Mouse (Mus musculus): ENCODE results near the gene Krt39.

Krt39 gene

GRCm38 (mm10) chr11:99521288-99521860 lies at the start of gene Krt39:
Krt39 (minus strand) TSS chr11:99521338.
- no peak for DNase-seq (ENCODE audit: low spot score)

DNA sequence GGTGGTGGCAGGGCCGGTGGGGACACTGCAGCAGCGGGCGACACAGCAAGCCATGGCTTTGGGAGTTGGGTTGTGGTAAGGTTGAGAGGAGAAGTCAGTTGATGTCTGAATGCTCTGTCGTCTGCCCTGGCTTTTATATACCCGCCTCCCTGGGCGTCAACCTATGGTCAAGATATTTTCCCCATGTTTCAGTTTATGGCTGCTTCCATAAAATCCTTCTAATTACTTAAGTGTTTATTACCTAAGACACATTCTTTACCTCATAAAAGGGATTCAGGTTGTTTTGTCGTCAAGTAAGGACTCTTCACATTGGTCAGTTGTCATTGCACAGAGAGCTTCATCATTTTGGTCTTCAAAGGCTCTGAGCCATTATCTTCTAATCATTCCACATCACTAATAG lies 45.4 kb upstream of the Krt39 start, which contains the start of gene Krtap3-1:
Gene Krtap3-1, minus strand, starts transcription at position 101 of the 400 bp plus-strand sequence.
- DNase-seq (ENCODE audit: low spot score), result no peak

DNA sequence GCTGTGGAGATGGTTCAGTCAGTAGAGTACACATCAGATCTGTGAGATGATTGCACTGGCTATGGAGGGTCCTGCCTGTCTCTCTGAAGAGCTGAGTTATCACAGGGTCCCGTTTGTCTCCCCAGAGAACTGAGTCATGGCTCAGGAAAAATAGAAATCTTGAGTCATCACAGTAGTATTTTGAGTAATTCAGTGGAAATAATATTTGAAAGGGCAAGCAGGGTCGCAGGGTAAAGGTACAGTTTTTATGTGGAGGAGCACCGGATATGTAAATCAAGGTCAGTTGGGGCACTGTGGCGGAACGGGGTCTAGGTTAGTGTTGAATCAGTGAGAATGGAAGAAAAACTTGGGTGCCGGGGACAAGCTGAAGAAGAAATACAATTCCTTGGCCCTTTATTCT lies 41.4 kb upstream of the Krt39 start:
- DNase-seq (ENCODE audit: low spot score), result no peak

GRCm38 (mm10) chr11:99559366-99559765 lies 38.2 kb upstream of the Krt39 start, which contains the start of gene Gm11939:
Gm11939 (minus strand) TSS chr11:99559466.
- DNase-seq (ENCODE audit: low spot score), result no peak

DNA sequence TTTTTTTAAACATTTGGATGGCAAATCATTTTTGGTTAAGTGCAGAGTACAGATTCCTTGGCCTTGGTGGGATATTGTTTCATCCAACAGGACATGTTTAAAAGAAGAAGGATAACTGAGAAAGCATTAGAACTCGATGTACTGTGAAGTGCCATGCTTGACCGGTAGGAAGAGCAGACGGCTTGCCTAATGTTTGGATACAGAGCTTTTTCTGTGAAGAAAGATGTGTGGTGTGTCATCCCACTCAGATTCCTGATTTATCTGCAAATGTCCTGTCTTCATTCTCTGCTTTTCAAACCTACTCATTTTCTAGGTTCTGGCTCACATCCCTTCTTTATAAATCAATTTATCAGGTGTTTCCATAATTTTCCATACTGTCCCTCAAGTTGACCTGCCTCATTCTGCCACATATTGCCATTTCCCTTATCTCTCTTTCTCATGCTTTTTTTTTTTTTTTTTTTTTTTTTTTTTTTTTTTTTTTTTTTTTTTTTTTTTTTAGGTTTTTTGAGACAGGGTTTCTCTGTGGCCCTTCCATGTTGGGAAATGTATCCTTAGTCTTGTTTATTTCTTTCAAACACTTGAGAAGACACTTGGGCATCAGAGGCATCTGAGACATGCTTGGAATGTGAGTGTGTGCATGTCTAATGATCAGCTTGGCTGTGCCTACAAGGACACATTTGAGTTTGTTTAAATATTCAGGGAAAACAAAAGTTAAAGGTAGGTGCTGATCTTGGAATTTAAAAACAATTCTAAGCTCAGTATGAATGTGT lies 37.0 kb upstream of the Krt39 start:
- peak; percentile 7 for DNase-seq (ENCODE audit: low spot score)

DNA sequence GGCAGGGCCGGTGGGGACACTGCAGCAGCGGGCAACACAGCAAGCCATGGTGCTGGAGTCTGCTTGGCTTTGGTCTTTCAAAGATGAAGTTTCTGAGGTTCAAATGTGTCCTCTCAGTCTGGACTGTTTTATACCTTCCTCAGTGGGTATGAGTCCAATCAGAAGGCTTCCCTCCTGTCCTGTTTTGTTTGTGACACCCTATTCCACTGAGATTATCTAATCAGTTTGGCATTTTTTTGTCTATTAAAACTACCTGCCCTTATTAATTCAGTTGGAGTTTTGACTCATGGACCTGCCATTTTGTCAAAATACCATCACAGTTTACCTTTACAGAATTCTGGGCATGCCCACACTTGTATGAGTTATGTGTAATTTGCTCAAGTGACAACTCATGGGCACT lies 35.6 kb upstream of the Krt39 start, which contains the start of gene Krtap3-2:
Gene Krtap3-2, minus strand, starts transcription at position 101 of the 400 bp plus-strand sequence.
- DNase-seq (ENCODE audit: low spot score), result no peak

GRCm38 (mm10) chr11:99556195-99556594 lies 35.1 kb upstream of the Krt39 start:
- no peak for DNase-seq (ENCODE audit: low spot score)

- DNase-seq (ENCODE audit: low spot score), result no peak
These were observed 29.6 kb upstream of the Krt39 start, which contains the start of gene Krtap3-3 for GRCm38 (mm10) chr11:99550765-99551164. Krtap3-3 (minus strand) TSS chr11:99550865.

GRCm38 (mm10) chr11:99547892-99548291 lies 26.8 kb upstream of the Krt39 start:
- no peak for DNase-seq (ENCODE audit: low spot score)

DNA sequence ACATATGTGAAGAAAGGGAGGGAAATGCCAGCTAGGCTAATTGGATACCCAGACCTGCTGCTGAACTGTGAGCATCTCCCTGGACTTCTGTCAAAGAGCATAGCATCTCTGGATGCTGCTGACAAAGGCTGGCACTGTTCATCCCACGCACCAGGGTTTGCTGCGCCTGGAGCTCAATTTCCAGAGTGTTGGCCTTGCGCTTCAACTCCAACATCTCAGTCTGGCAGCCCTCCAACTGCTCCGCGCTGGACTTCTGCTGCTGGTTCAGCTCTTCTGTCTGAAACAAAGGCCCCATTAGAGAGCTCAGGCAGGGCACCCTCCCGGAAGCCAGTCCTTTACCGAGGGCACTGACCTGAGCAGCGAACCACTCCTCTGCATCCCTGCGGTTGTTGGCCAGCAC lies 18.6 kb upstream of the Krt39 start:
- DNase-seq (ENCODE audit: low spot score), result no peak

DNA sequence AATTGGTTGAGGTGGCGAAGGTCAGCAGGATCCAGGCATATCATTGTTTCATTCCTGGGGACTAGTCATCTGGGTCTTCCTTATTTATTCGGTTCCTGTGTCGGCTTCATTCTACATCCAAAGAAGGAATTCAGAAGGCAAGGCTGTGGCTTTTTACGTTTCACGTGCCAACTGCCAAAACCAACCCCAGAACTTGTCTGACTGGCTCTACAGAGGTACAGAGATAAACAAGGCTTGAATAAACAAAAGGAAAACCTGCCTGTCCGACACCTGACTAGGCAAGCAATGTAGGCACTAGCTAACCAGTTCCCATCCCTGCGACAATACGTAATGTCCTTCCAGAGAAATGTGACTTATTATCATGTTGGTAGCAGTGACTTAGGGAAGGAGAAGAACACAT lies 7.0 kb downstream of the Krt39 start:
- peak; percentile 51 for DNase-seq (ENCODE audit: low spot score)

GRCm38 (mm10) chr11:99500095-99500805 lies 20.9 kb downstream of the Krt39 start:
- no peak for DNase-seq (ENCODE audit: low spot score)

DNA sequence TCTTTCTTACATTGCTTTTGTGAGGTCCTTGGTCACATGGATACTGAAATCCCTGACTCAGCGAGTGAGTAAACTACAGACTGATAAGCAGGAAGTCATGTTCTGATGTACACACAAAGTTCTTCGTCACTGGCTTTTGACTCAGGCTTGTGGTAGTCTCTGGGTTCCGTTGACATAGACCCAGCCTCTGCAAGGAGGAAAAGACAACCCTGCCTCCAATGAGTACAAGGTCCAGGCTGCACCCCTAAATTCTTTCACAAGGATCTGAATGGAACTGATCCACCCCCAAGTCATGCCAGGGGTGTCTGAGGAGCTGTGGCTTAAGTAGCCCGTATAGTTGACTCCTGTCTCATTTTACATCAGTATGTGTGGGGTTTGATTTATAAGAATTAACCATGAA lies 24.7 kb downstream of the Krt39 start:
- no peak for DNase-seq (ENCODE audit: low spot score)

DNA sequence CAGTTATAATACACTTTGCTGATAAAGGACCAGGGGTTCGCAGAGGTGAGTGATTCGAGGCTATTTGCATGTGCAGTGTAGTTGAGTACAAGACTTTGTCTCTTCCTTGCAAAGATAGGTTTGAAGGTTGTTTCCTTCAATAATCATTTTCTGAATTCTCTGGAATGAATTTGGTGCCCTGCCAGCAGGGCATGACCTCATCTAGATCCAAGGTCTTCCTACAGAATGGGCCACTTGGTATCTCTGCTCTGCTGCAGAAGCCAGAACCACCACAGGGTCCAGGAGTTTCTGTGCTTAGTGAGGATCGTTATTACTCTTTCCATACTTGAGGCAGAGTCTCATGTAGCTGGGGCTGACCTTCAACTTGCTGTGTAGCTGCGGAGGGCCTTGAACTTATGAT lies 26.4 kb downstream of the Krt39 start:
- no peak for DNase-seq (ENCODE audit: low spot score)

- no peak for DNase-seq (ENCODE audit: low spot score)
These were observed 27.6 kb downstream of the Krt39 start for GRCm38 (mm10) chr11:99493574-99493850.

GRCm38 (mm10) chr11:99492733-99493573 lies 28.2 kb downstream of the Krt39 start, which contains the start of gene Krt23:
Krt23 (minus strand) TSS chr11:99493137.
- peak; percentile 57 for DNase-seq (ENCODE audit: low spot score)

DNA sequence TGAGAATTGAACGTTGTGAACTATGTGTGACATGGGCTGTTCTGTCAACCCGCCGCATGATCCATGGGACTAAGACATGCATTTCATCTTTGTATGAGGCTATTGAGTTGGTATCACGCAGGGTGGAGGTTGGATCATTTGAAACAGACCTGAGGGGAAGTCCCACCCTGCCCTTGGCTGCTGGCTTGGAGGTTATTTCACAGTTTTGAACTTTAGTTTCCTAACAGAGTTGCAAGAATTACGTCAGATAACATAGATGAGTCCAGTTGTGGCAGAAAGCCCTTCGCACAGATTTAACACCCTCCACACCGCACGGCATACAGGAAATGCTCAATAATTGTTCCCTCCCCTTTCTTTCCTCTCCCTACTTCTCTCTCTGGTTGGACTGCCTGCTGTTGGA lies 30.1 kb downstream of the Krt39 start:
- DNase-seq (ENCODE audit: low spot score), result no peak

- no peak for DNase-seq (ENCODE audit: low spot score)
These were observed 30.5 kb downstream of the Krt39 start for GRCm38 (mm10) chr11:99490624-99491023.

- peak; percentile 21 for DNase-seq (ENCODE audit: low spot score)
These were observed 31.9 kb downstream of the Krt39 start for GRCm38 (mm10) chr11:99489233-99489632.

DNA sequence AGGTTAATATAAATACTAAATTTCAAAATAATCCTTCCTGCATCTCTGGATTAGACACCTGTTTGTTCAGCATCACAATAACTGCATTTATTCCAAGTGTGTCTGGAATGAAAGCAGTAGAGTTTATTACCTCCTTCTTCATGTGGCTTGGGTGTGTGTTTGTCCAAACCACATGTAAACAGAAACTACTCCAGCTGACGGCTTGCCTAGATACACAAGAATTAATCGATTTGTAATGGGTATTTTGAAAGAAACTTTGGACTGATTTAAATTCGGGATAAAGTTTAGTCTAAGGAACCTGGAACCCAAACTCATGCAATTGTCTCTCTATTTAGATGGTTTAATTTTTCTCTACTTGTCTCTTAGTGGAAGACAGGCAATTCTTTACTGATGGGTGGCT lies 46.2 kb downstream of the Krt39 start:
- no peak for DNase-seq (ENCODE audit: low spot score)

DNA sequence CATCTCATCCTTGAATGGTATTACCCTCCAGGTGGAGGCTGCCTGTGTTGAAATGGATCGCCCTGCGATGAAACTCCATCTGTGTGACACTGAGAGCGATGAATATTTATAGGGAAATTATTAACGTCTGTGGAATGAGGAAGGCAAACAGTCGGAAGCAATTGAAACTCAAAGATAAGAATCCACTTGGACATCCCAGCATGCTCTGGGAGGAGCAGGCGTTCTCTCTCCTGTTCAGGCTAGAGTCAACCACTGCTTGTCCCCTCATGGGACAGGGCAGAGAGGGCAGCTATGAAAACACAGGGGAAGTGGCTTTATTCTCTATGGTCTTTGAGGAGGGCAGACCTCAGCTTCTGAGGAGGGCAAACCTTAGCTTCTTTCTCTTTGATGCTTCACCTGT lies 47.7 kb downstream of the Krt39 start:
- DNase-seq (ENCODE audit: low spot score), result peak; percentile 68

DNA sequence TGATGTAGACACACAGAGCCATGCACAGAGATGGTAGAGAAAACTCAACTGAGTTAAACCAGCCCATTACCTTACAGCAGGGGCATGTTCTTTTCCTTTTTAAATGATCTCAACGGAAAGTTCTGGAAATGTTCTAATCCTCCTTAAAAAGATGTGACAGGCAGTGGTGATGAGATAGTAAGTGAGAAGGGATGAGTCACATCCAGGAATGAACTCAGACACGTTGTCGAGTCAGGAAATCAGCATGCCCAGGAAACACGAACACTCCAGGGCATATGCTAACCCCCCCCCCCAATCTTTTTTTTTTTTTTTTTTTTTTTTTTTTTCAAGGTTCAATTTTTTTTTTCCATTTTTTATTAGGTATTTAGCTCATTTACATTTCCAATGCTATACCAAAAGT lies 48.7 kb downstream of the Krt39 start:
- no peak for DNase-seq (ENCODE audit: low spot score)

Measured in lung, postnatal 25 days (tissue).